Mouse (Mus musculus) layer of hippocampus, adult 9-10 months (tissue): ENCODE results near the gene Atg9a.
"Not testable (repeated sequence)": the region's sequence is repeated elsewhere in the genome, so short reads cannot be mapped to it uniquely, and the experiment has no call there.

Experiments
- DNase-seq: peaks from one replicate; pipeline ENCODE4 v3.0.0; 2022; ENCODE audit warnings: low spot score

The Atg9a gene

GRCm38 (mm10) chr1:75191622-75192402 is at the start of gene Atg9a, which contains the start of gene Ankzf1:
Gene Atg9a (minus strand): TSS chr1:75192196.
Gene Ankzf1 (plus strand): TSS chr1:75192151.
- peak; percentile 94 for DNase-seq

DNA sequence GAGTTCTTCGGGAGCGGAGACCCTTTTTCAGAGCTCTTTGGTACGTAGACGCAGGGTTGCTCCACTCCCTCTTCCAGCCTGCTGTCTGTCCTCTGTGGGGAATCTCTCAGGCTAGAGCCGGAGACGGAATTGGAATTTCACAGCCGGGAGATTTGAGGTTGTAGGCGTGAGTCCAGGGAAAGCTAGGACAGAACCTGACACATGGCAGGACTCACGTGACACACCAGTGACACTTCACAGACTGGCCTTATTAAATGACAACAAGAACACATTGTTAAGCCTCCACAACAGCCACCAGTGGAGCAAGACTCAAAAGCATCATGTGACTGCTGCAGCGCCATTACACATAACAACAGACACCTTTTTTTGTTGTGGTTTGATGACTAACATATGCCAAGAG is 47.6 kb upstream of the Atg9a start:
- no peak for DNase-seq

- DNase-seq = no peak
Measured at GRCm38 (mm10) chr1:75236117-75237050, 44.4 kb upstream of the Atg9a start, which contains the start of gene Dnajb2. Gene Dnajb2 (plus strand): TSS chr1:75236406.

DNA sequence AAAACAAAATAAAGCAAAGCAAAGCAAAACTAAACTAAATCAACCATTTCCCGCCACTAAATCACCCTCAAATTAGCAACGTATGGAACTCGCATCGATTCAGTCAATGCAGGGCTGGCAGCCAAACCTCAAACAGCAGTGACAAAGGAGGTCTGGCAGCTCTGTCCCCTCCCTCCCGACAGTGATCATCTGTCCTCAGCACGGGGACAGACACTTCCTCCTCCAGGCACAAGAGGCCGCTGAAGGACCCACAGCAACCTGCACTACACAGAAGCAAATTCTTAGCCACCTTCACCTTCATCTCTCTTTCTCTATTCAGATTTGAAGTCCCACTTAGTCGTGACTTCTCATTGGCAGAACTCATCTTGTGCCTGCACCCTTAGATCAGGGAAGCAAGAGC is 42.6 kb upstream of the Atg9a start:
- no peak for DNase-seq

DNA sequence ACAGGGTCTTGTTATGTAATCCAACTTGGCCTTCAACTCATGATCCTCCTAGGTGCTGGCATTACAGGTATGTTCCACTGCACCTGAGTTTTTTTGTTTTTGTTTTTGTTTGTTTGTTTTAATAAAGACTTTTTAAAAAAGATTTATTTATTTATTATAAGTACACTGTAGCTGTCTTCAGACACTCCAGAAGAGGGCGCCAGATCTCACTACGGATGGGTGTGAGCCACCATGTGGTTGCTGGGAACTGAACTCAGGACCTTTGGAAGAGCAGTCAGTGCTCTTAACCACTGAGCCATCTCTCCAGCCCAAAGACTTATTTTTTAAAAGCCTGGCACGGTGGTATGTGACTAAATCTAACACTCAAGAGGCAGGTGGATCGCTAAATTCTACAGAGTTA is 40.5 kb upstream of the Atg9a start:
- DNase-seq = not testable (repeated sequence)

DNA sequence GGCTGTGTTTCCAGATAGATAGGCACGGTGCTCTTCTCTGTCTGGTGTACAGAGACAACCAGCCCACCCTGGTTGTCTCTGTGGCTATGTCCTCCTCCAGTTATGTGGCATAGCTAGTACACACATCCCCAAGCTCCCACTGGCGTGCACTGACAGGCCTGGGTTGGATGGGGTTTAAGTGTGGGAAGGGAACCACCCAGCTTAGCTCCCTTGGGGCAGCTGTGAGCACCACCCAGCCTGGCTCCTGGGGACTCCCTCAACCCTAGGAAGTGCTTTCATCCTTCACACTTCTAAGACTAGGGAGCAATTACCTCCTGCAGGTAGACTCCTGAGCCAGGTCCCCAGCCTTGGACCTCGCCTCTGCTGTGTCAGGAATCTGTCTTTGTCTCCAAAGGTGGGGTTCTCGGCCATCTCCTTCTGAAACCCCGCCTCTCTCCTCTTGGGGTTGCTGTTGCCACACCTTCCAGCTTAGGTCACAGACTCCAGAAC is 39.7 kb upstream of the Atg9a start, which contains the start of gene A630095N17Rik:
TSS of gene A630095N17Rik (minus strand) at position 439 of the 489 bp plus-strand sequence.
- DNase-seq = no peak

DNA sequence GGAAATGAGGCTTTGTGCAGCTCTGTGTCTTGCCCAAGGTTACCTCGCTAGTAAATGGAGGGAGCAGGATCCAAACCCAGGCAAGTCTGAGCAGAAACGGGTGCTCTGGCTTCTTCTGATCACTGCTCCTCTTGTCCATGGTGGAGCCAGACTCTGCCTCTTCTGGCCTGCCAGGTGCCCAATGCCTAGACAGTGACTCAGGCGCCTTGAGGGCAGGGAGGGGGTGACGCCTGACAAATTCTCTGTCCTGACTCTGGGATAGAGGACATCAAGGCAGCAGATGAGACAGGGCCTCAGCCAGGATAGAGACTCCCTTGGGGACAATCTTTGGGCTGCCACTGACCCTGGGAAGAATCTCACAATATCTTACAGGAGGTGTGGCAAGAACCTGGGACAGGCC is 39.2 kb upstream of the Atg9a start:
- no peak for DNase-seq

- DNase-seq = no peak
Measured at GRCm38 (mm10) chr1:75230335-75230994, 38.5 kb upstream of the Atg9a start.

- no peak for DNase-seq
Measured at GRCm38 (mm10) chr1:75229158-75229557, 37.2 kb upstream of the Atg9a start.

GRCm38 (mm10) chr1:75227653-75228052 is 35.7 kb upstream of the Atg9a start:
- DNase-seq = no peak

DNA sequence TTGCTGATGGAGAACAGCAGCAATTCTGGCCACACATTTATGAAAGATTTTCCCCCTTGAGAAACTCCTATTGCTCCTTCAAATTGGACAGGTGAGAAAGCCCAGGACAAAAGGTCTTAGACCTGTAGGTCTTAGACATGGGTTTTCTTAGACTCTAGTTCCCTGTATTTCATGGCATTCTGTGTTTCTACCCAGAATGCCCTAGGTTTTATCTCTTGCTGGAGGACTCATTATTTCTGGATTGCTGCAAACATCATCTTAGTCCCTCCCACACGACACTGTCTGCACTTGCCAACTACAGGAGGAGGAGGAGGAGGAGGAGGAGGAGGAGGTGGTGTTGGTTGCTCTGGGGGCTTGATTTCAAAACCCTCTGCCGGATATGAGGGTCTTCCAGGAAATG is 34.1 kb upstream of the Atg9a start:
- no peak for DNase-seq

DNA sequence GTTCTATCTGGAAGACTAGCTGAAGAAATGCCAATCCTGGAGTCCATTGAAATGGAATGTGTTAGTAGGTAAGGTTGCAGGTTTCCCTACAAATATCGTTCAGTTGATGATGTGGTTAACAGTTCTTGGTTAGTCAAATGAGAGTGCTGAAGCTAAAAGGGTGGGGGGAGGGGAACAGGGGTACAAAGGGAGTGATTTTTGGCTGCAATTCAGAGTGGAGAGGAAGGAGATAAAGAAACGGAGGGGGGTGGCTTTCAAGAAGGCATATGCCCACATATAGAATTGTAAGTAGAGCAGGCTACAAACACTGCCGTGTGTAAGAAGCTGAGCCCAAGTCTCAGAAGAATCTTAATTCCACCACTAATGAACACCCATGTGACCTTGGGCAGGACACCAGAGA is 33.5 kb upstream of the Atg9a start:
- no peak for DNase-seq

GRCm38 (mm10) chr1:75223532-75223931 is 31.5 kb upstream of the Atg9a start:
- DNase-seq = no peak

DNA sequence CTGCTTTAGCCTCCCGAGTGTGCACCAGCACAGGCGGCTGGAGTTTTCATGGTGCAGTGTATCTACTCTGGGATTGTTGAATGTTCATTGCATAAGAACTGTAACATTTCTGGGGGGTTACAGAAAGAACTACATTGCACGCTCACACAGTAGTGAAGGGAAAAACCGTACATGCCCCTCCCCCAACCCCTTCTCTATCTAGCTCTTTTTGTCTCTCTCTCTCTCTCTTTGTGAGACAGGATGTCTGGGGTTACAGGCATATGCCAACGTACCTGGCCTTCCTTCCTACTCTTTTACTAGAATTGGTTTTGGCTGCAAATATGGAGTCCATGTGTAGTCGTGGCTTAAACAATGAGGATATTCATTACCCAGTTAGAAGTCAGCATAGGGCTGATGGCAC is 30.9 kb upstream of the Atg9a start:
- DNase-seq = no peak

DNA sequence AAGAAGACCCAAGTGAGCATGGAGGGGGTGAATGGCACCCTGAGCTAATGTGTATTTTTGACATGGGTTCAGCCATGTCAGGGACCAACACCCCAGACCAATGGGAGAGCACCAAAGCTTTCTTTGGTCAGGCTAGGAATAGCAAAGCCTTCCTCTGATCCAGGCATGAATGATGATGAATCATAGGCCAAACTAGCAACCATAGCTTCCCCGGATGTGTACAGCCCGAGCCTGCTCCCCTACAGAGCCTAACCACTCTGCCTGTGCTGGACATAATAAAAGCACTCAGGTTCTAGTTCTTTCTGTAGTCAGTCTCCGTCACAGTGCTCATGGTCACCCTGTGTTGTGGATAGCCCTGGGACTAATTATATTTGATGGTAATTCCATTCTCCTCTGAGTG is 29.5 kb upstream of the Atg9a start:
- no peak for DNase-seq

DNA sequence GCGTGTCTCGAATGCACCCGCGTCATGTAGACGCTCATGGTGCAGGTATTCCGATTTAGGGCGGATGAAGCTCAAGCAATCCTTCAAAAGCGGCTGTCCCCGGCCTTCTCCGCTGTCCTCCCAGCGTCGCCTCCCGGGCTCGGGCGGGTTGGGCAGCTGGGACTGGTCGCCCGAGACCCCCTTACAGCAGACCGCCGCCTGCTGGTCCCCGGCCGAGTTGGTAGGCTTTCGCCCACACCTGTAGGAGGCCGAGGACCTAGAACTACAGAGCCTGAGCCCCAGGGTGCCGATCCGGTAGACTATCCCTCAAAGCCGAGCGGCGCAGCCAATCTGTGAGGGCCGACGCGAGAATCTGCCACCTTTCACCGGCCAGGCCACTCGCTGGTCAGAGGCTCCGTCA is 27.5 kb upstream of the Atg9a start, which contains the start of gene Tuba4a:
TSS of gene Tuba4a (minus strand) at position 335 of the 400 bp plus-strand sequence.
- no peak for DNase-seq

GRCm38 (mm10) chr1:75219078-75219477 is 27.1 kb upstream of the Atg9a start:
- DNase-seq = peak; percentile 87

GRCm38 (mm10) chr1:75218227-75219001 is 26.4 kb upstream of the Atg9a start:
- peak; percentile 38 for DNase-seq

DNA sequence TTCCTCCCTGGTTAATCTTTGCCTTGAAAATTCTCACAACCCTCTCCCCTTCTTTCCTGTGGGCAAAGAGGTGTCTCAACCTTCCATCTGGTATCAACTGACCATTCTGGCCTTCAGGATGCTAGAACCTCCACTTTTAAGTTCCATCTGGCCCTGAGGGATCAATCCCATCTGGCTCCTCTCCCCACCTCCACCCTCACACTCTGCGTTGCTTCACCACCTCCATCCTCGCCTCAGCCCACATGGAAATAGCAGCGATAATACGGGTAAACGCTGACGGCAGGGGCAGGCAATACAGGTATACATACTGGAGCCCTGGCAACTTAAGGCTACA is 25.9 kb upstream of the Atg9a start:
- DNase-seq = no peak

DNA sequence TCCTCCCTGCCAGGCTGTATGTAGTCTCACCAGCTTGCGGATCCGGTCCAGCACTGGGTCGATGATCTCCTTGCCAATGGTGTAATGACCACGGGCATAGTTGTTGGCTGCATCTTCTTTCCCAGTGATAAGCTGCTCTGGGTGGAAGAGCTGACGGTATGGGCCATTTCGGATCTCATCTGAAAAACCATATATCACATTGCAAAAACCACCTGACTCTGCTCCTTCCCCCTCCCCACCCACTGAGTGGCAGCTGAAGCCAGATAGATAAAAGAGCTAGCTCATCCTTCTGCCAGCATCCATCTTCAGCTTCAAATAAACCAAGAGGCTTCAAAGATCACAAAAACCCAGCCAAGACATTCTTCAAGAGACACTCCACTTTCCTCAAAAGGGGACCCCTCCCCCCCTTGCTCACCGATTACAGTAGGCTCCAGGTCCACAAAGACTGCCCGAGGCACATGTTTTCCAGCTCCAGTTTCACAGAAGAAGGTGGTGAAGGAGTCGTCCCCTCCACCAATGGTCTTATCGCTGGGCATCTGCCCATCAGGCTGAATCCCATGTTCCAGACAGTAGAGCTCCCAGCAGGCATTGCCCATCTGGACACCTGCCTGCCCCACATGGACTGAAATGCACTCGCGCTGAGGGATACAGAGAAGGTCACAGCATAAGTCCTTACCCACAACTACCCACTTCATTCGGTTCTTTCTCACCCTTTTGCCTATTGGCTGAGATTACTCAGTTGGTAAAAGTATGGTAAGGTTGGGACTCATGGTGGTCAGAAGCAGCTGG is 25.0 kb upstream of the Atg9a start:
- no peak for DNase-seq

DNA sequence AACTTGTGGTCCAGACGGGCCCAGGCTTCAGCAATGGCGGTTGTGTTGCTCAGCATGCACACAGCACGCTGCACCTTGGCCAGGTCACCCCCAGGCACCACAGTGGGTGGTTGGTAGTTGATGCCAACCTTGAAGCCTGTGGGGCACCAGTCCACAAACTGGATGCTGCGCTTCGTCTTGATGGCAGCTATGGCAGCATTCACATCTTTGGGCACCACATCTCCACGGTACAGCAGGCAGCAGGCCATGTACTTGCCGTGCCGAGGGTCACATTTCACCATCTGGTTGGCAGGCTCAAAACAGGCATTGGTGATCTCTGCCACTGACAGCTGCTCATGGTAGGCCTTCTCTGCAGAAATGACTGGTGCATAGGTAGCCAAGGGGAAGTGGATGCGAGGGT is 23.8 kb upstream of the Atg9a start:
- no peak for DNase-seq
